Mouse (Mus musculus): Measurements from ENCODE around the gene Ccdc91.

The Ccdc91 gene

GRCm38 (mm10) chr6:147574454-147575182 lies 99.0 kb downstream of the Ccdc91 start:
- DNase-seq: no peak

- no peak for DNase-seq
Measured at GRCm38 (mm10) chr6:147575183-147575784, 99.7 kb downstream of the Ccdc91 start.

- peak; percentile 43 for DNase-seq
Measured at GRCm38 (mm10) chr6:147587675-147588074, 112.0 kb downstream of the Ccdc91 start.

- no peak for DNase-seq
Measured at GRCm38 (mm10) chr6:147606666-147607065, 131.0 kb downstream of the Ccdc91 start.

- no peak for DNase-seq
Measured at GRCm38 (mm10) chr6:147607613-147608012, 132.0 kb downstream of the Ccdc91 start.

GRCm38 (mm10) chr6:147615306-147615705 lies 139.7 kb downstream of the Ccdc91 start:
- no peak for DNase-seq

- DNase-seq: no peak
Measured at GRCm38 (mm10) chr6:147623142-147623541, 147.5 kb downstream of the Ccdc91 start.

- DNase-seq: no peak
Measured at GRCm38 (mm10) chr6:147636464-147636863, 160.8 kb downstream of the Ccdc91 start.

- DNase-seq: no peak
Measured at GRCm38 (mm10) chr6:147643875-147644274, 168.2 kb downstream of the Ccdc91 start.

GRCm38 (mm10) chr6:147644391-147644790 lies 168.8 kb downstream of the Ccdc91 start:
- no peak for DNase-seq

GRCm38 (mm10) chr6:147646401-147646968 lies 170.9 kb downstream of the Ccdc91 start:
- no peak for DNase-seq

- no peak for DNase-seq
Measured at GRCm38 (mm10) chr6:147658025-147658424, 182.4 kb downstream of the Ccdc91 start.

- DNase-seq: no peak
Measured at GRCm38 (mm10) chr6:147660718-147661117, 185.1 kb downstream of the Ccdc91 start.

GRCm38 (mm10) chr6:147661841-147662240 lies 186.2 kb downstream of the Ccdc91 start:
- no peak for DNase-seq

- no peak for DNase-seq
Measured at GRCm38 (mm10) chr6:147662610-147663009, 187.0 kb downstream of the Ccdc91 start.

- peak; percentile 75 for DNase-seq
Measured at GRCm38 (mm10) chr6:147664339-147664738, 188.7 kb downstream of the Ccdc91 start.

- DNase-seq: no peak
Measured at GRCm38 (mm10) chr6:147671366-147671765, 195.7 kb downstream of the Ccdc91 start.

GRCm38 (mm10) chr6:147672481-147672880 lies 196.9 kb downstream of the Ccdc91 start:
- DNase-seq: no peak

GRCm38 (mm10) chr6:147675022-147675733 lies 199.6 kb downstream of the Ccdc91 start:
- DNase-seq: no peak

GRCm38 (mm10) chr6:147676214-147676613 lies 200.6 kb downstream of the Ccdc91 start:
- DNase-seq: no peak
